Mouse (Mus musculus): ENCODE measurements around the gene Mkrn1. TPM values are rescaled to one million over a fixed set of nuclear protein-coding genes. Genes with fewer than 3 reads are reported as not detected.
"Not testable (repeated sequence)": the region's sequence is repeated elsewhere in the genome, so short reads cannot be mapped to it uniquely, and the experiment has no call there.

Gene Mkrn1
- total RNA-seq (2015; ENCODE audit: low replicate concordance) (253 and 359 TPM in 2 replicates), total RNA-seq (2017; ENCODE audit: low replicate concordance) (284 and 418 TPM in 2 replicates)

- ATAC-seq (replicated peaks; ENCODE audit: low FRiP score, poor library complexity, severe bottlenecking) = peak; percentile 80
These were observed at the start of gene Mkrn1 for GRCm38 (mm10) chr6:39419851-39420721. Gene Mkrn1, minus strand, starts transcription at chr6:39420462.

- ATAC-seq (replicated peaks; ENCODE audit: low FRiP score, poor library complexity, severe bottlenecking) = no peak
These were observed 49.2 kb upstream of the Mkrn1 start for GRCm38 (mm10) chr6:39469427-39469826.

DNA sequence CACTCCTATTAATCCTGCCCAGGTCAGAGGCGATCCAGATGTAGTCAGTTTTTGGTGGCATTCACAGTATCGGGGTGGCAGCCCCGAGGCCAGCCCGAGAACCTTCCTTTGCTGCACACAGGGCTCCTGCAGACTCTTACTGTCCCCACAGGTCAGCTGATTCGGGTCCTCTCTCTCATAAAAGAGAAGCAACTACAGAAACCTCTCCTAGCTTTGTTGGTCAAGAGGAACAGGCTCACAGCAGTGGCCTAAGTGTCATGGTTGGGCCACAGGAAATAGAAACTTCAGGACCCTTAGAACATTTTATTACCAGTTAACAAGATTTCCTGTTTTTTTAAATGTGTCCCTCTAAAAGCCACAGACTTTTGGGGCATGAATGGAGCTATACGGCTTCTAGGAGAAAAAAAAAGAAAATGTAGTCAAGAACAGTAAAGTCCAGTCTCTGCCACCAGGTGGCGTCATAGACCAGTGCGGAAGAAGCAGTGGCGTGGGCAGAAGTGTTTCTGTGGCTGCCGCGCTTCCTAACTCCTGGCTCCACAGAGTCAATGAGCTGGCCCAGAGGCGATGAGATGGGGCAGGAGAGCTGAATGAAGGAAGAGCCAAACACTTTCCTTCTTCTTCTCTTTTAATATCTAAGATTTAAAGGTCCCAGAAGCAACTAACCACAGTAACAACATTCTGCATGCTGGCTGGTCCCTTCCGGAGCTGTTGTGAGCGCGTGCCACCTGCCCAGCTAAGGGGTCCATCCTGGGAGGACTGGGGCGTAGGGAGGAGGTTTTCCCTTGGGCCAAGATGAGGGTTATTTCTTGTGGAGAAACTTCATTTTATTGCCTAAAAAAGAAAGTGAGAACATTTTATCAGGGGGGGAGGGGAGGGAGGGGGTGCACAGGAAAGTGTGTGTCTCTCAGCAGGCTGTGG lies 42.6 kb upstream of the Mkrn1 start:
- peak; percentile 90 for ATAC-seq (replicated peaks; ENCODE audit: low FRiP score, poor library complexity, severe bottlenecking)

DNA sequence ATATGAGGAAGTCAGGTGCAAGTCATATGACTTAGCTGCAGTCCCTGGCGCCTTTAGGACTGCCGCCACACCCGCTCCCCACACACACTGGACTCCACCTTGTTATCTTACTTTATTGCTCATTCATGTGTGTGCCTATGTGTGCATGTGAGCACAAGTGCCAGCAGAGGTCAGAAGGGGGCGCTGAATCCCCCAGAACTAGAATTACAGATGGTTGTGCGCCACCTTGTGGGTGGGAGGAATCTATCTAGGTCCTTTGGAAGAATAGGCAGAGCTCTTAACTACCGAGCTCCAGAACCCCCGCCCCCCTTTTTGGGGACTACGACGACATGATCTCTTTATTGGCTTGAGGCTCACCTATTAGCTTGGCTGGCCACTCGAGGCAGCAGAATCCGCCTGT lies 39.8 kb upstream of the Mkrn1 start:
- ATAC-seq (replicated peaks; ENCODE audit: low FRiP score, poor library complexity, severe bottlenecking) = 0 out of 2 replicates have a peak, but pooled peaks have one; percentile 39

DNA sequence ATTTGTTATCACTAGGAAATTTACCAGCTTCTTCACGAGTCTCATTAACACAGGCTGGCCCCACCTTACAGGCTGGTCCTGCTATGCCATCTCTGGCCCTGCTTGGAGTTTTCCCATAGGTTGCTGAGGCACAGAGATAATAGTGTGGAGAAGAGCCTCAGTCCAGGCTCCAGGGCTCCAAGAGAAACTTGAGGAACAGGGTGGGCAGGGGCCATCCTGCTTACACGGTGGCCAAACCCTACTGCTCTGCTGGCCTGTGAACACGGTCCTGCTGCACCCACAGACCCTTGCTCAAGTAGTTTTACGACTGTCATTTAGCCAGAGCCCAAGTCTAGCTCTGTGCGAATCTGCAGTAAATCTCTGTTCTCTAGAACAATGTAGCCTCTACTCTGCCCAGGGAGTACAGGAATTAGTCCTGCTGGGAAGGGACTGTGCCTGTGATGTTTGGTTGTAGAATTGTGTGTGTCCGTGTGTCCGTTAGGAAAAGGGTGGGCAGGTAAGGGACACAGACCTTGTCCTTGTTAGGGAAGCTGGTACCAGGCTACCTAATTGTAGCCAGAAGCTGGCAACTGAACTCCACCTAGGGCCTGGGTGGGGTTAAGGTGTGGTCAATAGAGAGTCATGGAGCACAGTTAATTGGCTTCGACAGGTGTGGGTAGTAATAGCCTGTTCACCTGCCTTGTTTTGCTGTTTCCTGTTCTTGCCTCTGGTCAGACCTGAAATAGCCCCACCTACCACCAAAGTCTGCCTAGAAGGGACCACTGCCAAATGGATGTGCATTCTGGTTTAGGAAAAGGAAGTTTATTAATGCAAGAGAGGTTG lies 35.3 kb upstream of the Mkrn1 start:
- no peak for ATAC-seq (replicated peaks; ENCODE audit: low FRiP score, poor library complexity, severe bottlenecking)

DNA sequence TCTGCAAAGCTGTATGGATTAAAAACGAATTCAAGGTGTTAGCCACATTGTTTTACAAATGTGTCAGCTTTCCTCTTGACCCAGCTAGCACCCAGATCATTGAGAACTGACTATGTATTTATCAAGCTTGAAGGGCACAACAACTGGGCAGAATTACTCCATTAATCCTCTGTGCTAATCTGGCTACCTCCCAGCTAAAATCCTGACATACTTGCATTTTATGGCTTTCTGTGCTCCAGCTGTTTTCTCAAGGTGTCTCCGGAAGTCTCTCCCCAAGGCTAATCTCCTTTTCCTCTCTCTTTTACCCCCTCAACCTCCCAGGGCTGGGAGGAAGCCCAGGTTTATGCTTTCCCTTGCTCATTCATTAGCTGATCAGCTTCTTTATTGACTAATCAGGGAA lies 34.4 kb upstream of the Mkrn1 start:
- no peak for ATAC-seq (replicated peaks; ENCODE audit: low FRiP score, poor library complexity, severe bottlenecking)

- no peak for ATAC-seq (replicated peaks; ENCODE audit: low FRiP score, poor library complexity, severe bottlenecking)
These were observed 33.3 kb upstream of the Mkrn1 start for GRCm38 (mm10) chr6:39453564-39453963.

DNA sequence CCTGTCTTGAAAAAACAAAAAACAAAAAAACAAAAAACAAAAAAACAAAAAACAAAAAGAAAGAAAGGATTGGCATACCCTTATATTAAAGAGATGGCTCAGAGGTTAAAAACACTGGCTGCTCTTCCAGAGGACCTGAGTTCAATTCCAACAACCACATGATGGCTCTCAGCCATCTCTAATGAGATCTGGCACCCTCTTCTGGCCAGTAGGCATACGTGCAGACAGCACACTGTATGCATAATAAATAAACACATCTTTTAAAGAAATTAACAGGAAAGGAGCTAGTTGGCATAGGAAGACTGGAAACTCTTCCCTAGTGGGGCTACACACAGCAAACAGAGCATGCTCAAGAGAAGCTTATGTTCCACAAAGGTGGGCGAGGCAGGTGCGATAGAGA lies 30.8 kb upstream of the Mkrn1 start:
- ATAC-seq (replicated peaks; ENCODE audit: low FRiP score, poor library complexity, severe bottlenecking) = peak; percentile 81

DNA sequence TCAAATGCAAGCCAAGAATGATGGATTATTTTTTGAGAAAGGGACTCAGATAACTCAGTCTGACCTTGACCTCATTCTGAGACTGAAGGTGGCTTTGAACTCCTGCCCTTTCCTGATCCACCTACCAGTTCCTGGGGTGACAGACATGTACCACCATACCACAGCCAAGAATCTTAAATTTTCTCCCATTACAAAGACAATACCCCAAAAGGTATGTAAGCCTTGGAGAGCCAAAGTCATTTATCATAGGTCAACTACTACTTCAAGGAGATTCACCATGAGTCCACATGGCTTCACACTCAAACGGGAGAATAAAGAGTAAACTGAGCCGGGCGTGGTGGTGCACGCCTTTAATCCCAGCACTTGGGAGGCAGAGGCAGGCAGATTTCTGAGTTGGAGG lies 30.3 kb upstream of the Mkrn1 start:
- ATAC-seq (replicated peaks; ENCODE audit: low FRiP score, poor library complexity, severe bottlenecking) = no peak

- no peak for ATAC-seq (replicated peaks; ENCODE audit: low FRiP score, poor library complexity, severe bottlenecking)
These were observed 27.3 kb upstream of the Mkrn1 start for GRCm38 (mm10) chr6:39447429-39448185.

DNA sequence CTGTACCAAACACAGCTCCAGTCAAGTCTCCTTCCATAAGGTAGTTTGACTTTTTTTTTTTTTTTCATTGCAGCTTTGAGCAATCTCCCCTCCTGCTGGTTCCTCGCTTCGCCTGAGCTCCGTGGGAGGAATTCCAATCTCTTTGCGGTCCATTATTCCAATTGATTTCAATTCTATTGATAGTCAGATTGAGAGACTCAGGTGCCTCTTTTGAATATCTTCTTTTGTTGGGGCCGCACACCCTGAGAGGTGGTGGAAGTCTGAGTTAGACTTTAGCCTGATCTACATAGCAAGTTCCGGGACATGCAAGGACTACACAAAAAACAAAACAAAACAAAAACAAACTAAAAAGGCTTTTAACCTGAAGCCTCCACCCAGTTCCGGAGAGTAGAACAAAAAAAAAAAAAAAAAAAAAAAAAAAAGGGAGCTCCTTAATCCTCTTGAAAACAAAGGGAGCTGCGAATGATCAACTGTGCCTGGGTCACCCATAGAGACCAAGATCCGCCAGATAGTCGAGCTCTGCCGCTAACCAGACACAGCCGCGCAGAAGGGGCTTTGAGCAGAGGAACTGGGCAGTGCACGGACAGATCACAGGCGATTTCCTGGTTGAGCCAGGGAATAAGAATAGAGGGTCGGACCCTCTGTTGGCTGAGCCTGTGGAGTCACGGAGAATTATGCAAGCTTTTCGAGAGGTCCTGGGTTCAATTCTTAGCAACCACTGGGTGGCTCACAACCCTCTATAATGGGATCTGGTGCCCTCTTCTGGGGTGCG lies 25.7 kb upstream of the Mkrn1 start:
- no peak for ATAC-seq (replicated peaks; ENCODE audit: low FRiP score, poor library complexity, severe bottlenecking)

DNA sequence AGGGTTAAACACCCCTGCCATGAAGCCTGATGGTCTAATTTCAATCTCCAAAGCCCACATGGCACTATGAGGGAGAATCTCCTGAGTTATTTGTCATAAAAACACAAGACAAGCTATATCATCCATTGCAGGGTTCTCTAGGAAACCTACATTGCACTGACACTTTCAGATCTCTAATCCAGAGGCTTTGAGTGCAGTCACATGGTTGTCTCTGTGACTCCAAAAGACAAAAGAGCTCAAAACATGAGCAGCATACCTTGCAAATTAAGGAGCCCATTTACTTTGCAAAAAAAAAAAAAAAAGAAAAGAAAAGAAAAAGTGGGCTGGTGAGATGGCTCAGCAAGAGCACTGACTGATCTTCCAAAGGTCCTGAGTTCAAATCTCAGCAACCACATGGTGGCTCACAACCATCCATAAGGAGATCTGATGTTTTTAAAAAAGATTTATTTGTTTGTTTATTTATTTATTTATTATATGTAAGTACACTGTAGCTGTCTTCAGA lies 22.6 kb upstream of the Mkrn1 start:
- no peak for ATAC-seq (replicated peaks; ENCODE audit: low FRiP score, poor library complexity, severe bottlenecking)

GRCm38 (mm10) chr6:39440207-39440606 lies 19.9 kb upstream of the Mkrn1 start:
- ATAC-seq (replicated peaks; ENCODE audit: low FRiP score, poor library complexity, severe bottlenecking) = no peak

GRCm38 (mm10) chr6:39437519-39437918 lies 17.3 kb upstream of the Mkrn1 start:
- not testable (repeated sequence) for ATAC-seq (replicated peaks; ENCODE audit: low FRiP score, poor library complexity, severe bottlenecking)

DNA sequence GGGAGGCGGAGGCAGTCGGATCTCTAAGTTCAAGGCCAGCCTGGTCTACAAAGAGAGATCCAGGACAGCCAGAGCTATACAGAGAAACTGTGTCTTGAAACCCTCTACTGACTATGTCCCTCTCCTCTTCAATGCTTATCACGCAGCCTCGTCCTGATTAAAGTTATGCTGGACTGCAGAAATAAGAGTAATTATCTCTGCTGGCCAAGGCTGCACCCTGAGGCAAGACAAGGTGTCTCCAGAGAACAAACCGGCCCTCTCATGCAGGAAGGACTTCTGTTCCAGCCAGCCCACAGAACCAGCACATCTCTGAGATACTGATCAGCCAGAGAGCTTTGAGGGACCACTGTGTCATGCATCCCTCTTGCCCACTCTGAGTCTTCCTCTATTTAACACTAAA lies 15.6 kb upstream of the Mkrn1 start:
- ATAC-seq (replicated peaks; ENCODE audit: low FRiP score, poor library complexity, severe bottlenecking) = peak; percentile 61

DNA sequence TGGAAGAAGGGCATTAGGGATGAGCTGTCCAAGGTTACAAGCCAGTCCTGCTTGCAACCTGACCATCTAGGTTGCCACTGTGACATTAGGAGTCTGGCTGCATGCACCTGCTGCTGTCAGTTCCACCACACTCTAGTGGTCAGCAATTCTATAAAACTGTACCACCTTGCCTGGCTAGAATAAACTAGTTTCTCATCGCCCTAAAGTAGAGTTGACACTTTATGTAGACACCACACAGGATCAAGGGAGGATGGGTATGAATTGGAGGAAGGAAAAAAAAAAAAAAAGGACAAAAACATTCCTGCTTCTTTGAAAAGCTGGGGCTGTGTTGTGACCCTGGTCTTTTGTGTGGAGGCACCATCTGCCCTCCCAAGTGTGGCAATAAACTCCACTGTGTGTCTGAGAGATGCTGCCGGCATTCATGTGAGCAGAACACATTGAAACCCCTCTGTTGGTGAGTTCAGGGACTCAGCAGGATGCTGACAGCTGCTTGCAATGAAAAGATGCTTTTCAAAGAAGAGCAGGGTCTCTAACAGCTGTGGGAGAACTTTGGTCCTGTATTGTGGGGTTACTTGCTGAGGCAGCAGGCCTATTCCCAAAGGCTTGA lies 14.7 kb upstream of the Mkrn1 start:
- ATAC-seq (replicated peaks; ENCODE audit: low FRiP score, poor library complexity, severe bottlenecking) = no peak

DNA sequence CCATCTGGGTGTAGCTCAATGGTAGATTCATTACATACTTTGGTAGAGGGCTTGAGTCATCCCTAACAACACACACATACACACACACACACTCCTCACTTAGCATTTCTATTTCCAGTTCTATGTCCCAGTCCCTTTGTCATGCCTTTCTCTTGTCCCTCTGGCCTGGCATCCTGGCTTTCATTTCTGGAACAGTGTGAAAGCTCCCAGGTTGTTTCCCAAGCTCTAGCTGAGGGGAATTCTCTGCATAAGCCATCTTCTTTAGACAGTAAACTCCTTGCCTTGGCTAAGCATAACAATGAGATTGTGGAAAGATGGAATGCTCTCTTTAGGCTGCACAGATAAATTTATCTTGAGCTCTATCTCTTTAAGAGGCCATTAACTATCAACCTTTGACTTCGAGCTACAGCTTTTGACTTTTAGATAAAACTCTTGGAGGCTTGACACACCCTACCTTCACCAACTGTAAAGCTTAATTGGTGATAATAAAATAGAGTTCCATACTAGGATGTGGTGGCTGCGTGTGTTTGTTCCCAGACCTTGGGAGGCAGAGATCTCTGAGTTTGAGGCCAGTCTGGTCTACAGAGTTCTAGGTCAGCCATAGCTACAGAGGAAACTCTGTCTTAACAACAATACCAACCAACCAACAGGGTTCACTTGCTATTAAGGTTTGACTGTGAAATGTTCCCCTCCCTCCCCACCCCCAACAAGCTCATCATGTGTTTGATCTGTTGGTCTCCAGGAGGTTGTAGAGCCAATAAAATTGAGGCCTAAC lies 14.0 kb upstream of the Mkrn1 start:
- ATAC-seq (replicated peaks; ENCODE audit: low FRiP score, poor library complexity, severe bottlenecking) = peak; percentile 64

Data from erythroid progenitor cell, adult 5-6 weeks (primary cell).